Mouse (Mus musculus): ENCODE measurements around the gene Hoxb6. TPM values are rescaled to one million over a fixed set of nuclear protein-coding genes. Genes with fewer than 3 reads are reported as not detected.

The Hoxb6 gene
- polyA plus RNA-seq, 1 experiment from 2014 or later: not detected

DNA sequence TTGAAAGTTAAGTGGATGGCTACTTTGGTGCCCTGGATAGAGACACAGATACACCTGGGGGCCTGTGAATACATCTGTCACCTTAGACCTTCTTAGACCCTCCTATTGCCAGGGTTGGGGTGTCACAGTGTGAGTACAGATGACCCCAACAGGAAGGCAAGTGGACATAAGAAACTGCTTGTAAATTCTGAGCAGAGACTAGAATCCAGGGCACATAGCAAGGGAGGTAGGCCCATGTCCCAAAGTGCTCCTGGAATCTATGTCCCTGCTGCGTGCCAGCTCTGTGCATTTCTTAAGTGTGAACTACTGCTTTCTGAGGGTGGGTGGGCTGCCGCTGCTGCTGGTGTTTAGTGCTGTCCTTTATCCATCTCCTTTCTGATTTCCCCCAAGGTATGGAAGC is 58.5 kb downstream of the Hoxb6 start:
- Histone ChIP-seq H3K4me3 (replicated peaks) (no peak overlapping the region), H3K27me3 (peaks cover 90% of the 10 kb centered on the region), H3K27ac (no peak overlapping the region), H3K9ac (no peak overlapping the region), H3K4me2 (no peak overlapping the region), H3K36me3 (replicated peaks) (no peaks in the 10 kb centered on the region), H3K9me3 (no peaks in the 10 kb centered on the region), H3K4me1 (peaks cover 10% of the 10 kb centered on the region; the same call in 1 of the 2 replicates)
- ATAC-seq (ENCODE audit: low FRiP score): no peak
- WGBS: 5% methylated on average over 2 of the region's 2 CpGs

MicroRNAs within 50 kb of the gene (microRNA counts, 519-probe panel; counts per million panel counts)
- not detected for microRNA mmu-miR-10a
- not detected for microRNA mmu-miR-196a

Small RNA genes lying within 50 kb of the gene (microRNA-seq; reads per million reads assigned to microRNA genes)
- gene Mir10a (69.4 reads per million, percentile 46 among the genes with 10 or more reads in this experiment), gene Mir196a-1 (not detected)

Other genes with a start within 250 kb of the Hoxb6 start
- 30.4 and 33.8 TPM in 2 replicates for gene Ube2z, start 227.1 kb upstream of the Hoxb6 start, polyA plus RNA-seq (2016; fragmentation: Nextera tagmentation; extraction: Ambion mirVana)
- 379 and 385 TPM in 2 replicates for gene Atp5g1, start 216.8 kb upstream of the Hoxb6 start, polyA plus RNA-seq (2016; fragmentation: Nextera tagmentation; extraction: Ambion mirVana)
- not detected in 2 replicates for gene Calcoco2, start 180.5 kb upstream of the Hoxb6 start, polyA plus RNA-seq (2016; fragmentation: Nextera tagmentation; extraction: Ambion mirVana)
- 0.28 and 0.32 TPM in 2 replicates for gene Ttll6, start 158.7 kb upstream of the Hoxb6 start, polyA plus RNA-seq (2016; fragmentation: Nextera tagmentation; extraction: Ambion mirVana)
- not detected in 2 replicates for gene Hoxb13, start 98.2 kb upstream of the Hoxb6 start, polyA plus RNA-seq (2016; fragmentation: Nextera tagmentation; extraction: Ambion mirVana)
- not detected in 2 replicates for gene Hoxb9, start 21.0 kb upstream of the Hoxb6 start, polyA plus RNA-seq (2016; fragmentation: Nextera tagmentation; extraction: Ambion mirVana)
- not detected in 2 replicates for gene Hoxb8, start 10.6 kb upstream of the Hoxb6 start, polyA plus RNA-seq (2016; fragmentation: Nextera tagmentation; extraction: Ambion mirVana)
- gene Hoxb7, start 5.9 kb upstream of the Hoxb6 start, polyA plus RNA-seq (2016; fragmentation: Nextera tagmentation; extraction: Ambion mirVana): not detected in 2 replicates
- not detected in 2 replicates for gene Hoxb5, start 10.9 kb downstream of the Hoxb6 start, polyA plus RNA-seq (2016; fragmentation: Nextera tagmentation; extraction: Ambion mirVana)
- not detected in 2 replicates for gene Hoxb4, start 25.8 kb downstream of the Hoxb6 start, polyA plus RNA-seq (2016; fragmentation: Nextera tagmentation; extraction: Ambion mirVana)
- not detected in 2 replicates for gene Hoxb3, start 30.9 kb downstream of the Hoxb6 start, polyA plus RNA-seq (2016; fragmentation: Nextera tagmentation; extraction: Ambion mirVana)
- 0.06 and 0.15 TPM in 2 replicates for gene Hoxb2, start 58.0 kb downstream of the Hoxb6 start, polyA plus RNA-seq (2016; fragmentation: Nextera tagmentation; extraction: Ambion mirVana)
- not detected in 2 replicates for gene Hoxb1, start 73.3 kb downstream of the Hoxb6 start, polyA plus RNA-seq (2016; fragmentation: Nextera tagmentation; extraction: Ambion mirVana)
- gene Skap1, start 172.1 kb downstream of the Hoxb6 start, polyA plus RNA-seq (2016; fragmentation: Nextera tagmentation; extraction: Ambion mirVana): 3.2 and 4.1 TPM in 2 replicates

Data from forebrain, embryonic 12.5 days (tissue).